Mouse (Mus musculus) gastrocnemius, postnatal 10 days (tissue): ENCODE measurements around the gene Parp8. TPM values are rescaled to one million over a fixed set of nuclear protein-coding genes. Genes with fewer than 3 reads are reported as not detected.
"Not testable (repeated sequence)": the region's sequence is repeated elsewhere in the genome, so short reads cannot be mapped to it uniquely, and the experiment has no call there.

ENCODE experiments used
- DNase-seq: peaks from one replicate; pipeline ENCODE4 v3.0.0; 2021; ENCODE audit warnings: mixed read lengths
- total RNA-seq, 2 experiments: library from RNA; stranded (reverse); gene quantifications; 2 replicates each; pipeline ENCODE4 v1.2.3; 2021

Parp8 gene
- total RNA-seq, 2 experiments from 2014 or later: 18.4 to 21.9 TPM

DNA sequence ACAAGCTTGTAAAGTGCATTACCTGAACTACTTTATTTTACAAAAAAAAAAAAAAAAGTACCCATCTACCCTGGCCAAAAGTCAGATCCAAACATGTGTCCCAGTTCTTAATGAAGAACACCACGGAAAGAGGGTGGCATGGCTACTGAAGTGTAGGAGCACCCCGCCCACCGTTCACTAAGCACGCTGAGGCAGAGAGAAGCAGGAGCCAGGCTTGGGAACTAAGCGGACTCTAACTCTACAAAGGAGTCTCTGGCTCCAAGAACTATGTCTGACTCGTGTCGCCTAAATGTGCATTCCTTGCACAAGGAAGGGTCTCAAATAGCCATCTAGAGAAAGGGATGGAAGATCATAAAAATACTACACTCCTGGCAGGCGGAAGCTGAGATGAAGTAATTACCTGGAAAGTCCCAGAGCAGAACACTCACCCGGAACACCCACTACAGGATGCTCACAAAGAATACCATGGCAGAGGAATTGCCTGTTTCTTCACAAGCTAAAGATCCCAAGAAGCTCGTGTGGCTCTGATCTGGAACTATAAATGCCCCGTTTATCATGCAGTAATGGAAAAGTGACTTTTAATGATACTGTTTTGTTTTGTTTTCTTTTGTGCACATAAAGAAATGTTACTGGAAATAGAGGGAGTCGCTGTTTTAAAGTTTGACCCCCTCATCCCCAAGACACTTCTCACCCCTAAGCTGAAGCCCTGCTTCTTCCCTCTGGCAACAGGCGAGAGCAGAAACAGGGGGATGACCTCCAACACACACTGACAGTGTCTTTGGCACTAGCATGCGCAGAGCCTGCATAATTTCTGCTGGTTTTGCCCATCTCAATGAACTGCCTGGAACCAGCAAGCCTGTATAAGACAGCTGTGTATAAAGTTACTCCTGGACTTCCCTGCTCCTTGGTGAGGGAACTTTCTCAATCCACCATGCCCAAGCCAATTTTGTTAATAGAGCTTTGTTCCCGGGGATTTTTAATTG, 62.6 kb downstream of the Parp8 start:
- DNase-seq: no peak

DNA sequence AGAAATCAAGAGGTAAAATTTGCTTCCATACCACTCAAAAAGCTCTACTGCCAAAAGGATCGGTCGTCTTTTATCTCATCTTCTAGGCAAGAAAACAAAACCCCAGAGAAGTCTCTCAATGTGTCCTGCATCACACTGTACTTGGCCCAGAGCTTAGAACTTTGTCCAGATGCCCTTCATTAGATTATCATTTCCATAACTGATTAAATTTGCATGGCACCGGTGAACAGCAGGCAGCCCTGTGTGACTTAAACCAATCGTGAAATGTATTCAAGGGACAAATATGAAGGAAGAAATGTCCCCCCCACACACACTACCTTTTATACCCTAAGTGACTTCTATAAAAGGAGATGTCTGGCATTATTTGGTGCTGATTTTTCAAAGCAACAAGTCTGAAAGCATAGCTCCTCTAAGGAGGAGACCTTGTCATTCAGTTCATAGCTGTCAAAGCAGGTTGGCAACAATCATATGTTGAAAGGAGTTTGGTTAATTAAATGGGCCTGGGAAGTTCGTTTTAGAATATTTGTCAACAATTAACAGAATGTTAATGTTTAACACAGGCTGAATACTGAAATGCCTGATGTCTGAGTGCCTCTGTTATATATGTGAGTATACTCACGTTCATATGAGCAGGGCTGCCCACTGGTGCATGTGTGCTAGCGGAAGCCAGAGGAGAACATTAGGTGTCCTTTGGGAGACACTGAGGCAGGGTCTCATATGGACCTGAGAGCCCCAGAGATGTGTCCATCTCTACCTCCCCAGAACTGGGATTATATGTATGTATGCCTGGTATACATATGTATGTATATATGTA, 66.4 kb downstream of the Parp8 start:
- no peak for DNase-seq

DNA sequence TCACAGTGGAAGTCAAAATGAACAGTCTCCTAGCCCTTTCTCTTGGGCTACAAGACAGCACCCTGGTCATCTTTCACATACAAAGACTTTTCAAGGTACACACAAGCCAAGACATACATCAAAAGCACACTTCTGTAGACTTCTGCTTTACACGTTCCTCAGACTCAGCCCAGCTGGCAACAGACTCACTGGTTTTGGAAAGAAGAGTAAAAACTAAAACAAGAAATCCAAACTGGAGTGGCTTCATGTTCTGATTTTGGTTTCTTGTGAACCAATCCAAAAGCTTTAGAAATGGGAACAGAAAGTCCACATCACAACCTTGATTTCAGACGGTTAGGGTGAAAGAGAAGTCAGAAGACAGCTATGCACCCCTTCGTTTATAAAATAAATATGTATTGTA, 67.8 kb downstream of the Parp8 start:
- DNase-seq: no peak

DNA sequence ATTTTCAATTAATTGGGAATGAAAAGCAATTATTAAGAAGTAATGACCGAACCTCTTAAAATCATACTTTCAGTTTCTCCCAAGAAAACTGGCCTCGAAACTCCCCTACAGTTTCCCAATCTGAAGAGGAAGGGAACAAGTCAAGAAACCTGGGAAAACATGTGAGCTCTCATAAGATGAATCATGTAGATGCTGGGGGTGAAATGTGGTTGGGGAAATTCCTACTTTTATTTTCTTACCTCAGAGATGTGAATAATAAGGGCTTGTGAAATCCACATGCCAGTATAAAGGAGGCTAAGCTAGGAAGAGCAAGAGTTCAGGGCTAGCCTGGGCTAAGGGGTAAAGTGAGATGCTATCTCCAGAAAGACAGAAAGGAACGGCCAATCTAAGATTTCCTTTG, 74.0 kb downstream of the Parp8 start:
- no peak for DNase-seq

DNA sequence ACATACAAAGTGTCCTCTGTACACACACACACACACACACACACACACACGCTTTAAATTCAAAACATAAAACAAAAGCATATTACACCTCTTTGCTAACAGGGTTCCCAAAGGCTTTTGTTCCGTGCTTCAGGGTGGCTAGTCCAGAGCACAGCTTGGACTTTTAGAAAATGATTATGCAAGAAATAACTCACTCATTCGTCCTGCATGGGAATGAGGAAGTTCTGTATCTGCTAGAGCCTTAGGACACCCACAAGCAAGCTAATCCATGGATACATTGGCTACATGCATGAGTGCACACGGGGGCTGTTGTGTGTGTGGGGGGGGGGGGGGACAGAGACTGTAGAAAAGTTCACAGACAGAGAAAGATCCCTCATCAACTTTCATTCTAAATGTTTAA, 75.8 kb downstream of the Parp8 start:
- DNase-seq: no peak

DNA sequence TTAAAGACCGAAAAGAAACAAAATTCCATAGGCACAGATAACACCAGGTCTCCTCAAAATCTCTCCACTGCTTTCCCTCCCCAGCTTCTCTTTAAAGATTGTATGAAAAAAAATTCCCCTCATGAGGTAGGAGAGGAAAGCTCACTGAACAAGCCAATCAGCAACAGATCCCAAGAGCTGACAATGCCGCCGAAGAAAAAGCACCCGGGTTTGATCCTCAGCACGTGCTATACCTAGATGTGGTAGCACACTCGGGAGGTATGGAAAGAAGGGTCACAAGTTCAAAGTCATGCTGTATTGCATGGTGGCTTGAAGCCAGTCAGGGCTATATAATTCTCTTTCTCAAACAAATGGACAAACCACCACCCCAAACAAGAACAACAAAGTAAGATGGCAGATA, 76.3 kb downstream of the Parp8 start:
- DNase-seq: no peak

DNA sequence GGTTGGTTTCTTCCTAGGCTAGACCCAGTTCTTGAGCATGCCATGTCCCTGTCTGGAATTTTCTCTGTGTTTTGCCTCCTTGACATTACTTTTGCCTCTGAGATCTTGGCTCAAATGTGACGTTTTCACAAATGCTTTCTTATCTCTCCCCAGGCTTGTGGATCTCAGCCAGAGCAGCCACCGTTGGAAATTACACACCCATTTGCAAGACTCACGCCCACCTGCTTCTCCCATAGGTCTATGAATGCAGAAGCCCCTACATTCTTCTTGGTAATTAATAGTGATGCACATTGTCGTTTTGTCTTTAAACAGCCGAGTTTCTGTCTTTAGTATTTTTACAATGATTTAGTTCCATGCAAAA, 77.1 kb downstream of the Parp8 start:
- DNase-seq: no peak

DNA sequence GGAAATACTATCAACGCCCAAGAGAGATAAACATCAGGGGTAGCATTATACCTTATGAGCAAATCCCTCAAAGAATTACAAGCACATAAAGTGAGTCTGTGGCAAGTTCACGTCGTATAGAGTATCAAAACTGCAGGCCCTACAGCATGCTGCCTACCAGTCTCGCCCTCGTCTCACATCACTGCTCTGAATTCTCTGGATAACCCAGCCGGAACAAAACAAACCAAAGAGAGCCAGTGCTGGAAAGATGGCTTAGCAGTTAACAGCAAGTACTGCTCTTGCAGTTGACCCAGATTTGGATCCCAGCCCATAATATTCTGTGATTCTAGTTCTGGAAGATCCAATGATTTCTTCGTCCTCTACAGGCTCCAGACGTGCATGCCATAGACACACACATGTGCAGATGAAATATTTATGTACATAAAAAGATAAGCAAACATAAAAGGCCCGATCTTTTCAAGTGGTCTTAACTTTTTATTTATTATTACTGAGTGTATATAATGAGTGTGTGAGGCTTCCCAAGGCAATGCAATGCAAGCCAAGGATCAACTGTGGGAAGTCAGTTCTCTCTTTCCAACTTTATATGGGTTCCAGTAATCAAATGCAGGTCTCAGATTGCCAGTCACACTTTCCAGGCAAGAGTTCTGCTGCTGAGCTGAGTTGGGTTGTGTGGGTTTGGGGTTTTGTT, 77.6 kb downstream of the Parp8 start:
- no peak for DNase-seq

DNA sequence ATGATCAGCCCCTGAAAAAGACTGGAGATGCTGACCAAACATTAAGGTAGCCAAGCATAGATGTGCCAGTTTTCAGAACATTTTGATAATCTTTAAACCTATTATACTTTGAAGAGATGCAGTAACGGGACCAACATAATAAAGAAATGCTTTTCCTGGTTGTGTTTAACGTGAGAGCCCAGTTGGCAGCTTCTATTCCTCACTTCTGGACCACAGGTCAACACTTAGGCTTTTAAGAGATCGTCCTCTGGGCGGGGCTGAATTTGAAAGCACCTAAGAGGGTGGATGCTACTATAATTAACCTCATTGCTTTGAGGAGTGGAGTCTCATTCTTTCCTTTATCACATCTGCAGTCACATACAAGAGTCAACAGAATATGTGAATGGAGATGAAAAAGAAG, 78.8 kb downstream of the Parp8 start:
- DNase-seq: no peak

DNA sequence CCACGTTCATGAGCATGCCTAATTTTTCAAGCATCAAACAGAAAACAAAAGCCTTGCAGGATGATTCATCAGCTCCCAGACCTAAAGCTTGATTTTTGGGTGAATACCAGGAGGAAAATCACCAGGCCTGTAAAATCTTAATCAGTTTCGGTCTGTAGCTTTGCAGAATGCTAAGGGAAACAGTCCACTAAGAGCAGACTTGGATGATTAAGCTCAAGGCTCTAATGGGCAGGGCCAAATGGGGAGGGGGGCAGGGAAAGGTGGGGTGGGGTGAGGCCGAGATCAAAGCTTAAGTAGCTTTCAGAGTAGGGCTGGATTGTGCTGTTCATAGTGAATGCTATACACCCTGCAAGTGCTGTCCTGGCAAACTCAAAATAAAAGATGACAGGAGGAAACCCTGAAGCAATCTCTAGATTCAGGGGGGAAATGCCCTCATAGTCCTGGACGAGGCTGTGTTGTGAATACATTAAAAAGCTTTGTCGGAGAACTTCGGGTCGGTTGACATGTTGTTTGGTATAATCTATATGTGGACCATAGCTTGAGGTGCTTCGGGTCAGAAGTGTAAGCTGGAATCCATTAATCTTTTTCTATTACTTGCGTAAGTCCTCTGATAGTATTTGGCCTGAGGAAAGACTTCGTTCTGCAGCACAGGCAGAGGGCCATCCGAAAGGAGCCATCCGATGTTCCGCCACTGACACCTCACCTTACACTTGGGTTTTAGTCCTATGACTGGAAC, 83.9 kb downstream of the Parp8 start:
- no peak for DNase-seq

DNA sequence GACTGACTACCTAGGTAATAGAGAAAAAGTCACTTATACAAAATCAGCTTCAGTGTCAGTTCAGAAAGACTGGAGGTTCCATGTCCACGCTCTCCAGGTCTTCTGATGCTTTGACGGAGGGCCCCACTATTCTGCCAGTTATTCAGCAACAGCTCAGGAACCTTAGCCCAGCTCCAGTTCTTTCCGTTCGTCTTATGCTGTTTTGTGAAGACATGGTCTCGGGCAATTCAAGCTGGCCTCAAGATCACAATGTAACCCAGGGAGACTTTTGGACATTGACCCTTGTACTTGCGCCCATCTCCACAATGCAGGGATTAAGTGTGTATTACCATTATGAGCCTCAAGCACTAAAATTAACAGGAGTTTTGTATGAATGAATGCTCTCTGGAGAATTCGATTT, 84.6 kb downstream of the Parp8 start:
- no peak for DNase-seq

DNA sequence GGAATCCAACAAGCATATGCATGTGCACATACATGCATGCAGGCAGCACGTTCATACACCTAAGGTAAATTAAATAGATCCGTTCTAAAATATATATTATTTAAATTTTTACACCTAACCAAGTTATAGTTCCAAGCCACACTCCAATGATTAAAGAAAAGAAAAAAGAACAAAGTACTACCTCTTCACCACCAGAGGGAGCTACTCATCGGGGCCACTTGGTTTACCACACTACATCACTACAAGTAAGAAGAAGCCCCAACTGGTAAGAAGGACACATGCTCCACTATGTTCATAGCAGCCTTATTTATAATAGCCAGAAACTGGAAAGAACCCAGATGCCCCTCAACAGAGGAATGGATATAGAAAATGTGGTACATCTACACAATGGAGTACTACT, 88.3 kb downstream of the Parp8 start:
- not testable (repeated sequence) for DNase-seq

DNA sequence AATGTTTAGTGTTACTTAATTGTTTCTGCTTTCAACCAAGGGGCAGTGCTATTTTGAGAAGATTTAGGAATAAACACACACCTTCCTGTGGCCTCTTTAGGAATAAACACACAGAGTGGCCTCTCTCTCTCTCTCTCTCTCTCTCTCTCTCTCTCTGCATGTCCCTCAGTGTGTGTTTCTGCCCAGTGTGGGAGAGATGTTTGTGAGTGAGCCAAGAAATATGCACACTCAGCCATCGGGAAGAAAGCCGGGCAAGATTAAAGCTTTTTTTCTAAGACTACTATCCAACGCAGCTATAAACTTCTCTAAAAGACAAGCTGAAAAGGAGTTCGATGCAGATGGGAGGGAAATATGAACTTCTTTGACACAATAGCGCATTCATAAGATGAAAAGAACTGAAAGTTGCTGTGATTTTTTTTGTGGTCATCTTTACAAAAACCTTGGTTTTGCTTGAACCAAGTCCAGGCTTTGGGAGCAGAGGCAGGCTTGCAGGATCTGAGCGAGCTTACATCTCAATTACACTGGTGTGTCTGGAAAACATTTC, 107.9 kb downstream of the Parp8 start:
- no peak for DNase-seq

DNA sequence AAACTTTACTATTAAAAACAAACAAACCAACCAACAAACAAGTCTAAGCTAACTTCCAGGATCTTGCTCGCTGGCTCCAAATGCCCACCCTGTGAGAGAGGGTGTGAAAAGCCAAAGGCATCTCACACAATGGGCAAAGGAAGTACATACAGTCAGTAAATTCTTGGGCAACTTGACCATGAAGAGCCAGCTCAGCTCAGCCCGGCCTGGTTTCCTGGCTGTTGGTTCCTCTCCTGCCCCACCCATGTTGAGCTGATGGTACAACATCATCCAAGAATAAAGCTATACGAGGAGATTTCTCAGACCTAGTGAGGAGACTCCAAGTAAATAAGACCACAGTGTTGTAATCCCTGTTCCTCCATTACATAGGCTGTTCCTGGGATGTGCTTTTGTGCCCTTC, 117.1 kb downstream of the Parp8 start:
- DNase-seq: no peak

DNA sequence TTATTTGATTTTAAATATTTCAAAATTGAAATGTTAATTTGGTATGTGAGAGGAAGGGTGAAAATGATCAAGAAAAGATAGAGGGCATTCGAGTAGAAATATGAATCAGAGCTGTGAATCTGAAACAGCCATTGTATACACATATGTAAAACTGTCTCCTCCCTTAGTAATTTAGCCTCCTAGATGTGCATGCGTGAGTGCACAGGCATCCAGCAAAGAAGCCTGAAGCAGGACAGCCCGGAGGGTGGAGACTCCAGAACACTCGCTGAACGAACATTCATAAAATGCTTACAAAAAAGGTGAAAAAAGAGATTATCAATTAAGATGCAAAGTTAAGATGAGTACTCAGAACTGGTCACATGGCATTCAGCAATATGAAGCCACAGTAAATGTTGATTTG, 121.9 kb downstream of the Parp8 start:
- DNase-seq: no peak

DNA sequence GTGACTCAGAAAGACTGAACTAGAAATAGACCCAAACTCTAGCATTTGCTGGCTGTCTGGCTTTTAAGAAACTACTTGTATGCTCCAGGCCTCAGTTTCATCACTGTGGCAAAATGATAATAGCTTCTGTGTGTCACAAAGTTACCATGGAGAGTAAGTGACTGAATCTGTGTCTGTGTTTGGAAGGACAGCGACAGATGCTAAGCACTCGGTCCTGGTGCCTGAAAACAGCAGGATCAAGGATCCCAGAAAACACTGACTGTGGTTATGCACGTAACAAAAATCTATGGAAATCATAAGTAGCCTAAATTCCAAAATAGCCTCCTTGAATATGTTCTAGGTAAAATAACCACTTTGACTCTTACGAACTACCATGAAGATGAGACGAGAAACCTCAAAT, 126.9 kb downstream of the Parp8 start:
- DNase-seq: no peak

DNA sequence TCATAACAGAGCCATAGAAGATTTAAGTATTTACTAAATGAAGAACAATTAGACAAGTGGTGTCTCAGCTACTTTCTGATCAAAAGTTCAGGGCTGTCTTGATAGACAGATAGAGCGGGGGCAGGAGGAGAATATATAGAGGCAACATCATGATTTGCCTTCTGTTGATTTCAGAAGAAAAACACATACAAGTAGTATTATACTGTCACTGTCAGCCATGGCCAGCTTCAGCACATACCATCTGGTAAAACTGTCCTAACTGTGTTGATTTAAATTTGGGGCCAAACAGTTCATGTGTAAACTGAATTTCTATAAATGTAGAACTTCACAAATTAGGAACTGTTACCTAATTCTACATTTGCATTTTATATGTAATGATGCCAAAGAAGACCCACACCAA, 127.6 kb downstream of the Parp8 start:
- no peak for DNase-seq

DNA sequence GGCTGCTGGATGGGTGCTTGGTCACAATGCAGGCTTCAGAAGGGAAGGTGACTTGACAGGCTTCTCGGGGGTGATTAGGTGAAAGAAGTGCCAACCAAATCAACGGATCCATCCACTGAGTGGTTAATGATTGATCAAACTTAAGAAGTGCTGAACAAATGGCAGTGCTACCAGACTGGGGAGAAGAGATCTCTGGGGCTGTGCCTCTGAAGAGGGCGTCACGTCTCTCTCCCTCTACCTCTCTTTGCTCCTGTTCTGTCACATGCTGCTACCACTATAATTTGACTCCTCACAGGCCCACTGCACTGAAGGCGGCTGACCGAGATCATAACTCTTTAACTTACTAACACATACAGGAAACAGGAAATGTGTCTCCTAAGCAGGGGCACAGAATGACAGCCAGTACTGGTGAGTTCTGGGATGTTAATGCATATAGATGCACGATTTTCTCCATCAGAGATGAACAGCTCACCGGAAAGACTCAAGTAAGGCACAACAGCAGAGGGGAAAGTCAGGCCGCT, 140.9 kb downstream of the Parp8 start:
- DNase-seq: no peak

DNA sequence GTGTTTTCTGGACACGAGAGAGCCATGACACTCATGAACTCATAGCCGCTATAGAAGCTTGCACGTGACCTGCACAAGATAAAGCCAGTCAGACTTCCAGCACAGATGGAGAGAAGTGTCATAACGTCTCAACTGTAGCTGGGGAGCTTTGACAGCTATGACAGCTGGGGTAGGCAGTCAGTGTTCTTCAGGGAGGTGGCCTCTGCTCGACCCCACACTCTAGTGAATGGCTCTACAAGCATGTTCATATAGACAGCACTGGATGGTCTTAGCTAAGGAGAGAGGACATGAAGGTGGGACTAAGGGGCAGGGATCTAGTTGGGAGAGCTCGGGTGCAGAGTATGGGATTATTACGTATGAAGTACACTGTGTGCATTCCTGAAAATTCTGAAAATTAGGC, 143.1 kb downstream of the Parp8 start:
- DNase-seq: no peak

DNA sequence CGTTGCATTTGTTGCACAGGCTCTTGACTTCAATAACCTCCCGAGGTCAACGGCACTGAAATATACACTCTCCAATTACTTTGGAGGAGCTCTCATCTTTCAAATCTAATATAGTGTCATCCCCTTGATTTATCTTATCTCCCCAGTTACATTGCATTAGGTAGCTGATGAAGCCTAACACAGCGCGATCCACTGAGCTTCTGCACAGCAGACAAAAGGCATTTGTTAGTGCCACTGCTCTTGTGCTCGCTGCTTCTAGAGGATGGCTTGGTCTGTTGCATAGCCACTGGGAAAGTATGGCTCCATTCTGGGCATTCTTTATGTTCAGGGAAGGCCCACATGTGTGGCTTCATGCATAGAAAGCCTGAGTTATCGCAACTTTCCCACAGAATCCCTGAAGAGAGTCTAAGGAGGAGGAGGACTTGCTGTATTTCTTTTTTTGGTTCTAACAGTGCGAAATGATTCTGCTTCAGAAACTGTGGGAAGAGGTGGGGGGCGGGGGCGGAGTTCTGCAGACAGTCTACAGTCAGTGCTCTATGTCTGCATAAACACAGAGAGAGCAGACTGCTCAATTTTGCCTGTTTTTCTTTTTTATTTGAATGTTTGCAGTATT, 145.7 kb downstream of the Parp8 start:
- no peak for DNase-seq

DNA sequence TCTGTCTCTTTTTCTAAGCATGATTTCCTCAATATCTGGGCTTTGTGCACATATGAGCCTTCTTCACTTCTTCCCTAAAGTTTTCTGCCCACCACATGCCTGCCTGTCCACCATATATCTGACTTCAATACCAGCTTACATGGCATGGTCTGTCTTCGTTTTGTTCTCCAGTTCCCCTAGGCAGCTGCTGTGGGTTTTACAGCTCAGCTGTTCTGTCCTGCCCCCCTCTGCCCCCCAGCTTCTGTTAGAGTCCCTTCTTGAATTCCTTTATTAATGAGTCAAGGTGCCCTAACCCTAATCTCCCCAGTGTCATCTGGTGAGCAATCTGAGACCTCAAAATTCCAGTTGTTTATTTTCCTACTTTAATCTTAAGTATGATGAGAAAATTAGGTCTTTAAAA, 155.1 kb downstream of the Parp8 start:
- no peak for DNase-seq
